Mouse (Mus musculus): ENCODE results near the gene Cfap57.
A peak's percentile ranks its signal among the peaks of the same experiment; 100 is the strongest.
"Not testable (repeated sequence)": the region's sequence is repeated elsewhere in the genome, so short reads cannot be mapped to it uniquely, and the experiment has no call there.

The Cfap57 gene

GRCm38 (mm10) chr4:118564062-118564925 is 56.3 kb downstream of the Cfap57 start:
- no peak for DNase-seq (ENCODE audit: low read depth)

- DNase-seq (ENCODE audit: low read depth), result no peak
Measured at GRCm38 (mm10) chr4:118553039-118553649, 67.4 kb downstream of the Cfap57 start.

GRCm38 (mm10) chr4:118548130-118548480 is 72.5 kb downstream of the Cfap57 start:
- peak; percentile 64 for DNase-seq (ENCODE audit: low read depth)

GRCm38 (mm10) chr4:118547424-118548129 is 73.0 kb downstream of the Cfap57 start:
- not testable (repeated sequence) for DNase-seq (ENCODE audit: low read depth)

- DNase-seq (ENCODE audit: low read depth), result no peak
Measured at GRCm38 (mm10) chr4:118544441-118545127, 76.0 kb downstream of the Cfap57 start.

- DNase-seq (ENCODE audit: low read depth), result no peak
Measured at GRCm38 (mm10) chr4:118543592-118544260, 76.9 kb downstream of the Cfap57 start, which contains the start of gene Tmem125. Gene Tmem125 (minus strand): TSS chr4:118544044.

- DNase-seq (ENCODE audit: low read depth), result no peak
Measured at GRCm38 (mm10) chr4:118543158-118543530, 77.4 kb downstream of the Cfap57 start.

- no peak for DNase-seq (ENCODE audit: low read depth)
Measured at GRCm38 (mm10) chr4:118542510-118543157, 77.9 kb downstream of the Cfap57 start.

- no peak for DNase-seq (ENCODE audit: low read depth)
Measured at GRCm38 (mm10) chr4:118539904-118540303, 80.7 kb downstream of the Cfap57 start.

- DNase-seq (ENCODE audit: low read depth), result no peak
Measured at GRCm38 (mm10) chr4:118537801-118538200, 82.8 kb downstream of the Cfap57 start.

GRCm38 (mm10) chr4:118535610-118536009 is 85.0 kb downstream of the Cfap57 start:
- no peak for DNase-seq (ENCODE audit: low read depth)

GRCm38 (mm10) chr4:118533605-118534004 is 87.0 kb downstream of the Cfap57 start:
- peak; percentile 16 for DNase-seq (ENCODE audit: low read depth)

GRCm38 (mm10) chr4:118533156-118533555 is 87.4 kb downstream of the Cfap57 start:
- DNase-seq (ENCODE audit: low read depth), result no peak

GRCm38 (mm10) chr4:118532663-118533062 is 87.9 kb downstream of the Cfap57 start:
- DNase-seq (ENCODE audit: low read depth), result no peak

GRCm38 (mm10) chr4:118527720-118528119 is 92.9 kb downstream of the Cfap57 start:
- DNase-seq (ENCODE audit: low read depth), result no peak

- no peak for DNase-seq (ENCODE audit: low read depth)
Measured at GRCm38 (mm10) chr4:118527335-118527681, 93.3 kb downstream of the Cfap57 start.

GRCm38 (mm10) chr4:118526408-118527334 is 93.9 kb downstream of the Cfap57 start, which contains the start of gene 2610528J11Rik:
Gene 2610528J11Rik (plus strand): TSS chr4:118526999.
- no peak for DNase-seq (ENCODE audit: low read depth)

- no peak for DNase-seq (ENCODE audit: low read depth)
Measured at GRCm38 (mm10) chr4:118525779-118526178, 94.8 kb downstream of the Cfap57 start.

- no peak for DNase-seq (ENCODE audit: low read depth)
Measured at GRCm38 (mm10) chr4:118523976-118524375, 96.6 kb downstream of the Cfap57 start.

- no peak for DNase-seq (ENCODE audit: low read depth)
Measured at GRCm38 (mm10) chr4:118522248-118522647, 98.3 kb downstream of the Cfap57 start.
